Mouse (Mus musculus) mesoderm, embryonic 11.5 days (tissue): Measurements from ENCODE around the gene Cela2a.

Experiments used
- DNase-seq: peaks from one replicate; pipeline ENCODE4 v3.0.0-alpha.2; 2012; ENCODE audit warnings: low read depth, low spot score

The Cela2a gene

GRCm38 (mm10) chr4:141826060-141826459 lies at the start of gene Cela2a:
Gene Cela2a, minus strand, starts transcription at chr4:141826160.
- no peak for DNase-seq

GRCm38 (mm10) chr4:141875481-141876108 lies 49.6 kb upstream of the Cela2a start:
- no peak for DNase-seq

GRCm38 (mm10) chr4:141874601-141875460 lies 48.9 kb upstream of the Cela2a start, which contains the start of gene Efhd2:
Gene Efhd2, minus strand, starts transcription at chr4:141874920.
- peak; percentile 83 for DNase-seq

- DNase-seq = no peak
Measured at GRCm38 (mm10) chr4:141874111-141874600, 48.2 kb upstream of the Cela2a start.

- no peak for DNase-seq
Measured at GRCm38 (mm10) chr4:141872977-141873376, 47.0 kb upstream of the Cela2a start.

- DNase-seq = no peak
Measured at GRCm38 (mm10) chr4:141871909-141872308, 45.9 kb upstream of the Cela2a start.

GRCm38 (mm10) chr4:141871333-141871725 lies 45.4 kb upstream of the Cela2a start:
- no peak for DNase-seq

- DNase-seq = no peak
Measured at GRCm38 (mm10) chr4:141870666-141871332, 44.8 kb upstream of the Cela2a start.

- no peak for DNase-seq
Measured at GRCm38 (mm10) chr4:141869436-141870215, 43.7 kb upstream of the Cela2a start.

GRCm38 (mm10) chr4:141868051-141868450 lies 42.1 kb upstream of the Cela2a start:
- DNase-seq = no peak

GRCm38 (mm10) chr4:141867498-141867897 lies 41.5 kb upstream of the Cela2a start:
- DNase-seq = no peak

- no peak for DNase-seq
Measured at GRCm38 (mm10) chr4:141866933-141867490, 41.1 kb upstream of the Cela2a start.

- no peak for DNase-seq
Measured at GRCm38 (mm10) chr4:141865600-141865999, 39.6 kb upstream of the Cela2a start.

- DNase-seq = no peak
Measured at GRCm38 (mm10) chr4:141865006-141865405, 39.0 kb upstream of the Cela2a start.

GRCm38 (mm10) chr4:141864506-141864905 lies 38.5 kb upstream of the Cela2a start:
- no peak for DNase-seq

GRCm38 (mm10) chr4:141863726-141864280 lies 37.8 kb upstream of the Cela2a start:
- DNase-seq = no peak

GRCm38 (mm10) chr4:141862867-141863266 lies 36.9 kb upstream of the Cela2a start:
- no peak for DNase-seq

- DNase-seq = no peak
Measured at GRCm38 (mm10) chr4:141861591-141862295, 35.8 kb upstream of the Cela2a start.

- no peak for DNase-seq
Measured at GRCm38 (mm10) chr4:141860246-141860841, 34.4 kb upstream of the Cela2a start.

- no peak for DNase-seq
Measured at GRCm38 (mm10) chr4:141859351-141859750, 33.4 kb upstream of the Cela2a start.
